In genomic region chr12:78643691-78644090, GRCm38 (mm10) we compare ENCODE assay signal across 37 mouse cellular contexts. TPM values are rescaled to one million over a fixed set of nuclear protein-coding genes. Genes with fewer than 3 reads are reported as not detected.
DNase-seq lines count a peak whose midpoint lies in the region; ATAC-seq and TF ChIP-seq lines count a peak whose summit lies in the region.
"Had no signal": no experiment of that assay in that cellular context is flagged by ENCODE, and none has a peak within 500 bp of the region (broad histone marks: within the 10 kb centered on the region; RNA-seq: fewer than 3 reads in every experiment).

No protein-coding gene starts in this region.

- H3K9me3 ChIP-seq in embryonic facial prominence, embryonic 14.5 days (ENCODE audit: control insufficient read depth, low read length): no peaks in the 10 kb centered on the region
- no peaks in the 10 kb centered on the region for H3K9me3 ChIP-seq in embryonic facial prominence, embryonic 10.5 days
- H3K9me3 ChIP-seq: embryonic facial prominence, embryonic 12.5 days; G1E; heart, embryonic 10.5 days; heart, embryonic 15.5 days; hindbrain, embryonic 12.5 days; liver, embryonic 15.5 days; midbrain, embryonic 12.5 days; neural tube, embryonic 15.5 days had no signal

- H3K27ac ChIP-seq in embryonic facial prominence, embryonic 14.5 days (replicated peaks; ENCODE audit: low read depth, low read length): no peak overlapping the region
- H3K27ac ChIP-seq in embryonic facial prominence, embryonic 10.5 days (replicated peaks): no peak overlapping the region
- no peak overlapping the region for H3K27ac ChIP-seq in heart, adult 2 months
- H3K27ac ChIP-seq: embryonic facial prominence, embryonic 12.5 days; heart, embryonic 10.5 days; heart, embryonic 15.5 days; hindbrain, embryonic 12.5 days; kidney, postnatal 0 days; liver, embryonic 15.5 days; midbrain, embryonic 12.5 days; neural tube, embryonic 15.5 days; stomach, postnatal 0 days had no signal

- 65% methylated on average over 2 of the region's 2 CpGs for WGBS in embryonic facial prominence, embryonic 14.5 days
- 84% methylated on average over 2 of the region's 2 CpGs for WGBS in embryonic facial prominence, embryonic 10.5 days
- WGBS in heart, adult 2 months: 92% methylated on average over 2 of the region's 2 CpGs

- intact Hi-C loops in left cerebral cortex, postnatal 4 days (cut with DNase I): no loop called here
- intact Hi-C loops in left cerebral cortex, postnatal 14 days (cut with DNase I): no loop called here
- intact Hi-C loops in heart, adult 2 months (cut with DNase I): no loop called here

- H3K9ac ChIP-seq in embryonic facial prominence, embryonic 14.5 days (ENCODE audit: low read depth, low read length): no peak overlapping the region
- no peak overlapping the region for H3K9ac ChIP-seq in heart, adult 2 months (ENCODE audit: low read depth, low read length)
- H3K9ac ChIP-seq: embryonic facial prominence, embryonic 12.5 days; heart, embryonic 15.5 days; hindbrain, embryonic 12.5 days; liver, embryonic 15.5 days; midbrain, embryonic 12.5 days; neural tube, embryonic 15.5 days had no signal

- H3K79me2 ChIP-seq in heart, adult 2 months (replicated peaks; ENCODE audit: control insufficient read depth, insufficient read depth, low read length): no peaks in the 10 kb centered on the region

- H3K4me3 ChIP-seq in embryonic facial prominence, embryonic 14.5 days (ENCODE audit: low read depth, low read length): no peak overlapping the region
- H3K4me3 ChIP-seq in embryonic facial prominence, embryonic 10.5 days: no peak overlapping the region
- no peak overlapping the region for H3K4me3 ChIP-seq in heart, adult 2 months
- H3K4me3 ChIP-seq: embryonic facial prominence, embryonic 12.5 days; heart, embryonic 10.5 days; heart, embryonic 15.5 days; hindbrain, embryonic 12.5 days; liver, embryonic 15.5 days; midbrain, embryonic 12.5 days; neural tube, embryonic 15.5 days had no signal

- no peaks in the 10 kb centered on the region for H3K4me1 ChIP-seq in embryonic facial prominence, embryonic 14.5 days (ENCODE audit: control insufficient read depth, insufficient read depth, low read length)
- H3K4me1 ChIP-seq in embryonic facial prominence, embryonic 10.5 days: no peaks in the 10 kb centered on the region
- peaks cover 2% of the 10 kb centered on the region; the same call in 1 of the 2 replicates for H3K4me1 ChIP-seq in heart, adult 2 months (ENCODE audit: control insufficient read depth, insufficient read depth, low read length)
- H3K4me1 ChIP-seq: embryonic facial prominence, embryonic 12.5 days; hindbrain, embryonic 12.5 days; liver, embryonic 15.5 days; midbrain, embryonic 12.5 days; neural tube, embryonic 15.5 days had no signal

- no peaks in the 10 kb centered on the region for H3K27me3 ChIP-seq in embryonic facial prominence, embryonic 14.5 days (replicated peaks; ENCODE audit: control insufficient read depth, insufficient read depth, low read length)
- no peaks in the 10 kb centered on the region for H3K27me3 ChIP-seq in embryonic facial prominence, embryonic 10.5 days (replicated peaks; ENCODE audit: low read depth, poor library complexity, severe bottlenecking)
- no peaks in the 10 kb centered on the region for H3K27me3 ChIP-seq in heart, adult 2 months (ENCODE audit: control insufficient read depth, insufficient read depth, low read length)
- H3K27me3 ChIP-seq: embryonic facial prominence, embryonic 12.5 days; heart, embryonic 15.5 days; hindbrain, embryonic 12.5 days; liver, embryonic 15.5 days; midbrain, embryonic 12.5 days; neural tube, embryonic 15.5 days; Patski had no signal

- no peak for TF ChIP-seq CTCF in heart, adult 2 months (IDR thresholded peaks at IDR 0.05)

- DNase-seq in embryonic facial prominence, embryonic 14.5 days (ENCODE audit: low spot score): peak; percentile 4
- no peak for DNase-seq in embryonic facial prominence, embryonic 10.5 days (ENCODE audit: low spot score)
- DNase-seq in left cerebral cortex, postnatal 4 days: peak; percentile 1
- no peak for DNase-seq in left cerebral cortex, postnatal 14 days (ENCODE audit: low spot score in 2 of 2)
- peak; percentile 7 for DNase-seq in Muller cell, postnatal 12 days (ENCODE audit: inconsistent ontology term)
- peak; percentile 31 for DNase-seq in fat pad, adult 2 months (ENCODE audit: extremely low read depth, low read depth, low spot score)
- DNase-seq in heart, adult 2 months: no peak
- DNase-seq: adrenal gland, postnatal 10 days; cerebellum, adult 18-20 months; cerebellum, postnatal 25 days; gastrocnemius, postnatal 14 days; kidney, adult 8-10 months; kidney, postnatal 4 days; layer of hippocampus, postnatal 36 days; lung, postnatal 36 days; right cerebral cortex, postnatal 4 days; thymus, adult 2 months; thymus, postnatal 36 days had no signal

- no peak overlapping the region for H3K4me2 ChIP-seq in embryonic facial prominence, embryonic 14.5 days (ENCODE audit: low read depth, low read length)
- H3K4me2 ChIP-seq: embryonic facial prominence, embryonic 12.5 days; heart, embryonic 15.5 days; hindbrain, embryonic 12.5 days; liver, embryonic 15.5 days; midbrain, embryonic 12.5 days; neural tube, embryonic 15.5 days had no signal

- no peak for ATAC-seq in embryonic facial prominence, embryonic 14.5 days (ENCODE audit: low read depth)
- ATAC-seq: intestine, embryonic 16.5 days; Patski had no signal

- TF ChIP-seq EP300 in heart, adult 2 months (IDR thresholded peaks at IDR 0.05; ENCODE audit: insufficient read depth, low read depth, low read length): no peak

- TF ChIP-seq POLR2A in heart, adult 2 months (IDR thresholded peaks at IDR 0.05; ENCODE audit: insufficient read depth, low read depth, low read length): no peak

- H3K36me3 ChIP-seq in embryonic facial prominence, embryonic 14.5 days (ENCODE audit: control insufficient read depth, insufficient read depth, low read length): no peaks in the 10 kb centered on the region
- no peaks in the 10 kb centered on the region for H3K36me3 ChIP-seq in embryonic facial prominence, embryonic 10.5 days (replicated peaks)
- peaks cover 4% of the 10 kb centered on the region; the same call in 1 of the 2 replicates for H3K36me3 ChIP-seq in heart, adult 2 months (ENCODE audit: control insufficient read depth, insufficient read depth, low read length)
- H3K36me3 ChIP-seq: embryonic facial prominence, embryonic 12.5 days; heart, embryonic 10.5 days; heart, embryonic 15.5 days; hindbrain, embryonic 12.5 days; liver, embryonic 15.5 days; midbrain, embryonic 12.5 days had no signal

RNA-seq across cellular contexts. Expression of gene Fam71d, which starts 47.6 kb away (rescaled TPM):
- polyA plus RNA-seq in embryonic facial prominence, embryonic 14.5 days (2014; fragmentation: Nextera tagmentation; extraction: Ambion mirVana): not detected in 2 replicates
- not detected in 2 replicates for polyA plus RNA-seq in embryonic facial prominence, embryonic 10.5 days (2016; fragmentation: Nextera tagmentation; extraction: Ambion mirVana)
- total RNA-seq in left cerebral cortex, postnatal 4 days (2021): 1 to 10 TPM in 1 of 2 experiments, under 1 TPM in 1; 0.54 to 2.3 TPM
- total RNA-seq in left cerebral cortex, postnatal 14 days (2021): under 1 TPM; 0.21 to 0.97 TPM
- not detected for total RNA-seq in heart, adult 2 months (2021)
- polyA plus RNA-seq in heart, adult 2 months (2012; rRNA removed): 0.12 and 0.41 TPM in 2 replicates
- total RNA-seq: granulocyte monocyte progenitor cell, adult 5-6 weeks; heart, postnatal 25 days; liver, adult 2 months; megakaryocyte, adult 5-6 weeks had no signal
- polyA plus RNA-seq: embryonic facial prominence, embryonic 12.5 days; G1E; intestine, embryonic 16.5 days; kidney, postnatal 0 days; limb, embryonic 11.5 days; liver, adult 2 months; liver, embryonic 15.5 days; lung, embryonic 16.5 days; midbrain, embryonic 12.5 days; Patski; spleen, adult 2 months; stomach, postnatal 0 days; thymus, adult 2 months had no signal

Comparison
In these comparisons a context has a peak if more than half of its experiments do, and no peak if none do; other contexts are left out.
1. DNase-seq: peak in embryonic facial prominence, embryonic 14.5 days (single experiment), left cerebral cortex, postnatal 4 days (single experiment), Muller cell, postnatal 12 days (single experiment) and fat pad, adult 2 months (single experiment); none in embryonic facial prominence, embryonic 10.5 days (single experiment), left cerebral cortex, postnatal 14 days (0 of 2) and heart, adult 2 months (0 of 2).